ENCODE assay signal across 8 mouse cellular contexts in the genomic region with DNA sequence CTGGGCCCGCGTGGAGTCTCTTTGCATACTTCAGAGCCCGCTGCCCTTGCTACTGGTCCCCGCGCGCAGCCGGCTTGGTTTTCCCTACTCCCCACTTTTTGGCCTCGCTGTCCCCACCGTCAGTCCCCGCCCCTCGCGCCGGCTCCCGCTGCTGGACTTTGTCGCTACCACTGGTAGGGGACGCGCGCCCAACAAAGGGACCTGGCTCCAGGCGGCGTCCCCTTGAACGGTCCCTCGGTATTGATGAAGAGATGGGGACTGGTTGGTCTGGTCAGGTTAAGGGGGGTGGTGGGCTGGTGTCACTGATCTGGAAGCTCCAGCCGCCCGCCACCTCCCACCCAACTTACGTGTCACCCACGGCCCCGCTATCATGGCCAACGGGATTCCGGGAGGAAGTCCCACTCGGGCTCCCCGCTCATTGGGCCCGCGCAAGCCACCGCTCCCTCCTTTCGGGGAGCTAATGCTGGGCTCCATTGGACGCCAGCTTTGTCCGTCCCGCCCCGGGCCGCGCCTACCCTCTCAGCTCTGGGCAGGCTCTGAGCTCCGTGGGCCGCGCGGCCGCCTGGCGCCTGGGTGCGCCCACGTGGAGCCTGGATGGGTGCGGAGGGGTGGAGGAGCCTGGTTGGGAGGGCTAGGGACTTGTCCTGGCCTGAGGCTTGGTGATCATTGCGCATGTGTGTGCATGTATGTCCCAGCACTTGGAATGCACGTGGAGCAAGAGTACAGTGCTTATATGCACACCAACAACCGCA. TPM values are rescaled to one million over a fixed set of nuclear protein-coding genes. Genes with fewer than 3 reads are reported as not detected.
DNase-seq lines count a peak whose midpoint lies in the region; ATAC-seq and TF ChIP-seq lines count a peak whose summit lies in the region.

A gene (minus strand): TSS at position 399 of the 752 bp plus-strand sequence.

- TF ChIP-seq CTCF in G1E (IDR thresholded peaks at IDR 0.05; ENCODE audit: low read depth, low read length) = no peak
- TF ChIP-seq CTCF in layer of hippocampus, adult 2 months (conservative IDR thresholded peaks at IDR 0.05) = no peak
- TF ChIP-seq CTCF in lung, embryonic 14.5 days (IDR thresholded peaks at IDR 0.05; ENCODE audit: low read depth) = no peak
- no peak for TF ChIP-seq CTCF in olfactory bulb, adult 2 months (IDR thresholded peaks at IDR 0.05; ENCODE audit: insufficient read depth, low read depth, low read length)
- TF ChIP-seq CTCF in thymus, adult 2 months (IDR thresholded peaks at IDR 0.05; ENCODE audit: borderline replicate concordance, control insufficient read depth, extremely low read depth, insufficient read depth, low read length, poor library complexity) = 0 out of 2 replicates have a peak, but pooled peaks have one; percentile 49

- peaks cover 9% of the 10 kb centered on the region for H3K4me1 ChIP-seq in G1E (ENCODE audit: insufficient read depth, low read depth, low read length)
- H3K4me1 ChIP-seq in forebrain, embryonic 16.5 days (replicated peaks; ENCODE audit: control insufficient read depth, insufficient read depth, low read length) = peaks cover 29% of the 10 kb centered on the region
- peaks cover 19% of the 10 kb centered on the region for H3K4me1 ChIP-seq in lung, embryonic 14.5 days (ENCODE audit: insufficient read depth)
- peaks cover 7% of the 10 kb centered on the region for H3K4me1 ChIP-seq in olfactory bulb, adult 2 months (ENCODE audit: control insufficient read depth, insufficient read depth, low read length)
- H3K4me1 ChIP-seq in thymus, adult 2 months (replicated peaks; ENCODE audit: control insufficient read depth, insufficient read depth, low read length) = peaks cover 7% of the 10 kb centered on the region

- under 1% methylated on average over 53 of the region's 53 CpGs for WGBS in forebrain, embryonic 16.5 days
- under 1% methylated on average over 50 of the region's 53 CpGs for WGBS in lung, embryonic 14.5 days
- under 1% methylated on average over 53 of the region's 53 CpGs for WGBS in olfactory bulb, adult 2 months
- under 1% methylated on average over 53 of the region's 53 CpGs for WGBS in thymus, adult 2 months

- peak; percentile 90 for ATAC-seq in G1E (ENCODE audit: extremely low read depth, insufficient number of reproducible peaks, low FRiP score, poor library complexity, severe bottlenecking)
- peak; percentile 100 for ATAC-seq in forebrain, embryonic 16.5 days
- ATAC-seq in lung, embryonic 14.5 days (ENCODE audit: insufficient read depth) = peak; percentile 99

- intact Hi-C loops in heart, postnatal 36 days (cut with DNase I) = loop anchor here (2.0 kb wide), 1 partner anchor 44 kb away; no protein-coding TSS in a partner anchor

- H3K27me3 ChIP-seq in G1E (ENCODE audit: insufficient read depth, low read length) = no peaks in the 10 kb centered on the region
- H3K27me3 ChIP-seq in forebrain, embryonic 16.5 days (replicated peaks; ENCODE audit: control insufficient read depth, insufficient read depth, low read length) = no peaks in the 10 kb centered on the region
- H3K27me3 ChIP-seq in lung, embryonic 14.5 days (ENCODE audit: insufficient read depth, low read length) = no peaks in the 10 kb centered on the region
- H3K27me3 ChIP-seq in thymus, adult 2 months (ENCODE audit: control insufficient read depth, insufficient read depth, low read length) = no peaks in the 10 kb centered on the region

- peak within 1 kb of the TSS; percentile 73 for H3K4me3 ChIP-seq in G1E (ENCODE audit: low read depth, low read length)
- peak within 1 kb of the TSS; percentile 93 for H3K4me3 ChIP-seq in forebrain, embryonic 16.5 days (replicated peaks; ENCODE audit: low read length)
- H3K4me3 ChIP-seq in layer of hippocampus, adult 2 months = peak within 1 kb of the TSS; percentile 80
- peak within 1 kb of the TSS; percentile 72 for H3K4me3 ChIP-seq in lung, embryonic 14.5 days (ENCODE audit: low read depth, low read length)
- H3K4me3 ChIP-seq in olfactory bulb, adult 2 months (ENCODE audit: insufficient read depth, low read depth, low read length) = peak within 1 kb of the TSS; percentile 67
- H3K4me3 ChIP-seq in thymus, adult 2 months (ENCODE audit: control insufficient read depth, insufficient read depth, low read length) = peak within 1 kb of the TSS; percentile 83

- peak within 1 kb of the TSS; percentile 81 for H3K27ac ChIP-seq in forebrain, embryonic 16.5 days (ENCODE audit: low read length)
- H3K27ac ChIP-seq in layer of hippocampus, adult 2 months = peak within 1 kb of the TSS; percentile 85
- peak within 1 kb of the TSS; percentile 93 for H3K27ac ChIP-seq in lung, embryonic 14.5 days (ENCODE audit: low read depth)
- H3K27ac ChIP-seq in olfactory bulb, adult 2 months (ENCODE audit: insufficient read depth, low read depth, low read length) = no peak within 1 kb of the TSS; the same call in 1 of the 2 replicates
- H3K27ac ChIP-seq in thymus, adult 2 months (ENCODE audit: control insufficient read depth, insufficient read depth, low read length) = no peak within 1 kb of the TSS

- 0 out of 2 replicates have a peak, but pooled peaks have one; percentile 24 for TF ChIP-seq POLR2A in olfactory bulb, adult 2 months (IDR thresholded peaks at IDR 0.05; ENCODE audit: insufficient read depth, low read depth, low read length)
- 0 out of 2 replicates have a peak, but pooled peaks have one; percentile 35 for TF ChIP-seq POLR2A in thymus, adult 2 months (IDR thresholded peaks at IDR 0.05; ENCODE audit: control insufficient read depth, extremely low read depth, insufficient read depth, low read length, poor library complexity)

- peaks cover 4% of the 10 kb centered on the region for H3K36me3 ChIP-seq in G1E (replicated peaks)
- H3K36me3 ChIP-seq in forebrain, embryonic 16.5 days (ENCODE audit: control insufficient read depth, insufficient read depth) = no peaks in the 10 kb centered on the region
- no peaks in the 10 kb centered on the region for H3K36me3 ChIP-seq in lung, embryonic 14.5 days (ENCODE audit: insufficient read depth)
- H3K36me3 ChIP-seq in thymus, adult 2 months (ENCODE audit: control insufficient read depth, insufficient read depth, low read length) = no peaks in the 10 kb centered on the region

- peak within 1 kb of the TSS; percentile 74 for H3K4me2 ChIP-seq in forebrain, embryonic 16.5 days (ENCODE audit: low read length)
- peak within 1 kb of the TSS; percentile 80 for H3K4me2 ChIP-seq in lung, embryonic 14.5 days

- H3K9me3 ChIP-seq in G1E (replicated peaks) = peaks cover 16% of the 10 kb centered on the region
- no peaks in the 10 kb centered on the region for H3K9me3 ChIP-seq in forebrain, embryonic 16.5 days (ENCODE audit: control insufficient read depth, low read length)
- no peaks in the 10 kb centered on the region for H3K9me3 ChIP-seq in lung, embryonic 14.5 days (ENCODE audit: low read depth, low read length)

- DNase-seq in G1E (ENCODE audit: low spot score) = peak; percentile 81
- DNase-seq in cerebellum, adult 18-20 months = peak; percentile 83 to 90
- peak; percentile 90 to 91 for DNase-seq in heart, postnatal 36 days
- peak; percentile 95 to 96 for DNase-seq in layer of hippocampus, adult 2 months (ENCODE audit: low spot score in 2 of 2)
- DNase-seq in lung, embryonic 14.5 days = peak; percentile 97
- DNase-seq in thymus, adult 2 months = peak; percentile 82

- H3K9ac ChIP-seq in forebrain, embryonic 16.5 days (replicated peaks; ENCODE audit: low read depth, low read length) = peak within 1 kb of the TSS; percentile 79
- H3K9ac ChIP-seq in lung, embryonic 14.5 days = peak within 1 kb of the TSS; percentile 79

RNA-seq across cellular contexts. Expression of the gene that starts here (rescaled TPM):
- 12.6 and 13.8 TPM in 2 replicates for total RNA-seq in G1E (2014; fragmentation: Nextera tagmentation)
- 4.3 and 4.4 TPM in 2 replicates for total RNA-seq in G1E (2017)
- polyA plus RNA-seq in G1E (2012) = 5.1 and 9.0 TPM in 2 replicates
- polyA plus RNA-seq in forebrain, embryonic 16.5 days (2015; fragmentation: Nextera tagmentation; extraction: Ambion mirVana) = 28.7 and 33.9 TPM in 2 replicates
- total RNA-seq in heart, postnatal 36 days (2021) = 10 to 100 TPM; 19.2 to 19.5 TPM
- total RNA-seq in layer of hippocampus, adult 2 months (2021) = 10 to 100 TPM; 26.2 to 31.5 TPM
- polyA plus RNA-seq in lung, embryonic 14.5 days (2014; fragmentation: Nextera tagmentation; extraction: Ambion mirVana) = 47.8 and 48.3 TPM in 2 replicates
- polyA plus RNA-seq in olfactory bulb, adult 2 months (2012; ENCODE audit: insufficient read depth, insufficient read length, low replicate concordance, missing spikeins) = not detected in 2 replicates
- polyA plus RNA-seq in thymus, adult 2 months (2012; rRNA removed) = 12.9 and 16.1 TPM in 2 replicates

Comparison
In these comparisons a context has a peak if more than half of its experiments do, and no peak if none do; other contexts are left out.
1. H3K27ac ChIP-seq: peak in forebrain, embryonic 16.5 days (single experiment), layer of hippocampus, adult 2 months (single experiment) and lung, embryonic 14.5 days (single experiment); none in olfactory bulb, adult 2 months (single experiment) and thymus, adult 2 months (single experiment).
2. Peak in every context shown above with its lines, with median percentiles within 50 percentile points of each other: ATAC-seq, DNase-seq and H3K4me3 ChIP-seq.